Mouse (Mus musculus) MEL (cell line): ENCODE measurements around the gene Bsn. TPM values are rescaled to one million over a fixed set of nuclear protein-coding genes. Genes with fewer than 3 reads are reported as not detected.
A peak's percentile ranks its signal among the peaks of the same experiment; 100 is the strongest.

Experiments used
- DNase-seq: peaks from one replicate; pipeline ENCODE4 v3.0.0; 2011; ENCODE audit warnings: low read depth, low spot score
- H3K27ac ChIP-seq: 2 replicates; pipeline ENCODE4 v1.5.1; 2012; ENCODE audit warnings: low read depth, mild to moderate bottlenecking, control low read depth, low read length, moderate library complexity; ENCODE audit not compliant: control insufficient read depth
- H3K27me3 ChIP-seq, 2 experiments: fragments of 150-350 bp in 1 of 2; sonication (generic) in 1 of 2; 2 replicates each; pipeline ENCODE4 v1.6.1; 2012; ENCODE audit warnings: low read length in 2 of 2, mild to moderate bottlenecking in 2 of 2, improper control_type of control experiment in 1 of 2, moderate library complexity in 1 of 2; ENCODE audit not compliant: insufficient read depth in 2 of 2, control insufficient read depth in 1 of 2
- H3K36me3 ChIP-seq, 2 experiments: 2 replicates each; pipeline ENCODE4 v1.6.1; 2012 to 2014; ENCODE audit warnings: low read length in 2 of 2, improper control_type of control experiment in 1 of 2, inconsistent platforms in 1 of 2, mild to moderate bottlenecking in 1 of 2; ENCODE audit not compliant: insufficient read depth in 2 of 2, control insufficient read depth in 1 of 2
- H3K4me1 ChIP-seq, 2 experiments: fragments of 150-350 bp in 1 of 2; sonication (generic) in 1 of 2; 2 replicates each; pipeline ENCODE4 v1.6.1; 2012; ENCODE audit warnings: low read length in 2 of 2, improper control_type of control experiment in 1 of 2, mild to moderate bottlenecking in 1 of 2; ENCODE audit not compliant: insufficient read depth in 2 of 2, control insufficient read depth in 1 of 2
- H3K4me3 ChIP-seq, 2 experiments: fragments of 150-350 bp in 1 of 2; sonication (generic) in 1 of 2; 2 replicates each; pipeline ENCODE4 v1.5.1; 2012; ENCODE audit warnings: low read depth in 2 of 2, low read length in 2 of 2, mild to moderate bottlenecking in 2 of 2, moderate library complexity in 2 of 2, control low read depth in 1 of 2, improper control_type of control experiment in 1 of 2; ENCODE audit not compliant: control insufficient read depth in 1 of 2, insufficient read depth in 1 of 2
- H3K79me2 ChIP-seq: 2 replicates; pipeline ENCODE4 v1.6.1; 2012; ENCODE audit warnings: mild to moderate bottlenecking, low read length, moderate library complexity; ENCODE audit not compliant: control insufficient read depth, poor library complexity, insufficient read depth
- H3K9ac ChIP-seq: 2 replicates; pipeline ENCODE4 v1.6.1; 2012; ENCODE audit warnings: low read depth, mild to moderate bottlenecking, control low read depth, low read length, moderate library complexity; ENCODE audit not compliant: control insufficient read depth, poor library complexity, severe bottlenecking
- H3K9me3 ChIP-seq: fragments of 150-350 bp; sonication (generic); replicated peaks from 2 replicates; pipeline ENCODE4 v1.6.1; 2012; ENCODE audit warnings: mild to moderate bottlenecking, low read length, improper control_type of control experiment, moderate library complexity; ENCODE audit not compliant: insufficient read depth
- BHLHE40 ChIP-seq: IDR thresholded peaks from 2 replicates; pipeline ENCODE4 v1.6.1; 2012; ENCODE audit warnings: low read depth, mild to moderate bottlenecking, inconsistent platforms, low read length, improper control_type of control experiment, borderline replicate concordance
- ELF1 ChIP-seq: IDR thresholded peaks from 2 replicates; pipeline ENCODE4 v1.6.1; 2014; ENCODE audit warnings: low read depth, mild to moderate bottlenecking, inconsistent platforms, low read length, improper control_type of control experiment, moderate library complexity
- EP300 ChIP-seq, 2 experiments: IDR thresholded peaks; 2 replicates each; pipeline ENCODE4 v1.6.1; 2011; ENCODE audit warnings: improper control_type of control experiment in 2 of 2, low read length in 2 of 2, low read depth in 1 of 2, mild to moderate bottlenecking in 1 of 2
- ETS1 ChIP-seq: IDR thresholded peaks from 2 replicates; pipeline ENCODE4 v1.6.1; 2012; ENCODE audit warnings: low read depth, mild to moderate bottlenecking, inconsistent platforms, low read length, improper control_type of control experiment, moderate library complexity
- MAX ChIP-seq: IDR thresholded peaks from 2 replicates; pipeline ENCODE4 v1.6.1; 2011; ENCODE audit warnings: low read length, improper control_type of control experiment
- POLR2AphosphoS5 ChIP-seq: IDR thresholded peaks from 2 replicates; pipeline ENCODE4 v1.6.1; 2012; ENCODE audit warnings: low read depth, borderline replicate concordance, mild to moderate bottlenecking, inconsistent platforms, low read length, moderate library complexity, mixed read lengths
- RAD21 ChIP-seq: IDR thresholded peaks from 2 replicates; pipeline ENCODE4 v1.6.1; 2011; ENCODE audit warnings: mild to moderate bottlenecking, low read depth, low read length, improper control_type of control experiment
- SMC3 ChIP-seq: IDR thresholded peaks from 2 replicates; pipeline ENCODE4 v1.6.1; 2011; ENCODE audit warnings: low read depth, low read length, improper control_type of control experiment
- UBTF ChIP-seq: IDR thresholded peaks from 2 replicates; pipeline ENCODE4 v1.6.1; 2012; ENCODE audit warnings: low read depth, mild to moderate bottlenecking, inconsistent platforms, low read length, improper control_type of control experiment, moderate library complexity, borderline replicate concordance; ENCODE audit not compliant: insufficient read depth
- USF1 ChIP-seq: IDR thresholded peaks from 2 replicates; pipeline ENCODE4 v1.6.1; 2014; ENCODE audit warnings: low read depth, mild to moderate bottlenecking, inconsistent platforms, low read length, improper control_type of control experiment, moderate library complexity
- ZC3H11A ChIP-seq: IDR thresholded peaks from 2 replicates; pipeline ENCODE4 v1.6.1; 2012; ENCODE audit warnings: low read depth, mild to moderate bottlenecking, inconsistent platforms, low read length, improper control_type of control experiment
- polyA plus RNA-seq, 2 experiments: library from polyadenylated mRNA; stranded (reverse) in 1 of 2; unstranded in 1 of 2; fragments of >175 nt in 1 of 2; fragments of >200 nt in 1 of 2; gene quantifications; 2 replicates each; pipeline versions ENCODE4 v1.2.1 to v1.2.4; 2012; ENCODE audit warnings: low replicate concordance in 2 of 2, low read depth in 1 of 2; ENCODE audit not compliant: insufficient read length in 2 of 2, insufficient read depth in 1 of 2, missing spikeins in 1 of 2
- total RNA-seq: library from RNA; depleted of rRNA; stranded (reverse); fragments of 300-350 nt; gene quantifications from 2 replicates; pipeline ENCODE4 v1.2.3, GENCODE M21; 2012

Gene Bsn
- total and polyA plus RNA-seq, 3 experiments, result 3.5 to 5.6 TPM; not detected in 1

- DNase-seq, result no peak
- no peak for TF ChIP-seq ELF1
- peaks cover 4 to 6% of the 10 kb centered on the region in 2 experiments for H3K27me3 ChIP-seq
- H3K27ac ChIP-seq, result no peak overlapping the region
- no peaks in the 10 kb centered on the region for H3K36me3 ChIP-seq
- no peaks in the 10 kb centered on the region for H3K79me2 ChIP-seq
- no peak overlapping the region for H3K9ac ChIP-seq
- no peaks in the 10 kb centered on the region for H3K9me3 ChIP-seq
- H3K4me3 ChIP-seq, result no peak overlapping the region
- H3K4me1 ChIP-seq, result peaks cover 2 to 15% of the 10 kb centered on the region in 2 experiments; a peak in 2 of 4 replicates
Measured at GRCm38 (mm10) chr9:108178391-108178790, 11.8 kb downstream of the Bsn start.

- DNase-seq, result no peak
- Histone ChIP-seq H3K9me3 (no peaks in the 10 kb centered on the region), H3K4me1 (peaks cover 2 to 15% of the 10 kb centered on the region in 2 experiments; a peak in 2 of 4 replicates), H3K36me3 (no peaks in the 10 kb centered on the region), H3K79me2 (no peaks in the 10 kb centered on the region), H3K9ac (no peak overlapping the region), H3K27ac (no peak overlapping the region), H3K27me3 (peaks cover 5 to 11% of the 10 kb centered on the region in 2 experiments), H3K4me3 (no peak overlapping the region)
- TF ChIP-seq POLR2AphosphoS5, result no peak
- no peak for TF ChIP-seq SMC3
- TF ChIP-seq UBTF, result no peak
- no peak for TF ChIP-seq EP300 (IDR thresholded peaks at IDR 0.05; ENCODE audit: low read depth in 1 of 2, low read length in 2 of 2)
- no peak for TF ChIP-seq ZC3H11A
- TF ChIP-seq MAX, result no peak
- TF ChIP-seq ETS1, result no peak
- no peak for TF ChIP-seq RAD21
Measured at GRCm38 (mm10) chr9:108175116-108175838, 14.9 kb downstream of the Bsn start.

- H3K27me3 ChIP-seq, result peaks cover 4 to 24% of the 10 kb centered on the region in 2 experiments; a peak in 3 of 4 replicates
- no peak overlapping the region for H3K27ac ChIP-seq
- TF ChIP-seq USF1, result peak; percentile 37; the same call in 1 of the 2 replicates
- no peak for TF ChIP-seq BHLHE40
- H3K9ac ChIP-seq, result no peak overlapping the region
- H3K4me1 ChIP-seq, result peaks cover 2 to 15% of the 10 kb centered on the region in 2 experiments; a peak in 2 of 4 replicates
- no peaks in the 10 kb centered on the region for H3K9me3 ChIP-seq
- no peaks in the 10 kb centered on the region for H3K36me3 ChIP-seq
- H3K79me2 ChIP-seq, result no peaks in the 10 kb centered on the region
- H3K4me3 ChIP-seq, result no peak overlapping the region
- no peak for DNase-seq
Measured at GRCm38 (mm10) chr9:108172777-108173350, 17.3 kb downstream of the Bsn start.
